Mouse (Mus musculus) CD4-positive helper T cell, adult 2 months (primary cell): ENCODE data around the gene Tgif2lx1.
"Not testable (repeated sequence)": the region's sequence is repeated elsewhere in the genome, so short reads cannot be mapped to it uniquely, and the experiment has no call there.

Experiments
- DNase-seq: peaks from one replicate; pipeline ENCODE4 v3.0.0-alpha.2; 2012; ENCODE audit warnings: low read depth, missing footprints, low spot score

Tgif2lx1 gene

GRCm38 (mm10) chrX:118480637-118481036 lies at the start of gene Tgif2lx1:
Gene Tgif2lx1 (minus strand): TSS chrX:118480737.
- not testable (repeated sequence) for DNase-seq
